Mouse (Mus musculus): ENCODE results near the gene Unc5c.

DNA sequence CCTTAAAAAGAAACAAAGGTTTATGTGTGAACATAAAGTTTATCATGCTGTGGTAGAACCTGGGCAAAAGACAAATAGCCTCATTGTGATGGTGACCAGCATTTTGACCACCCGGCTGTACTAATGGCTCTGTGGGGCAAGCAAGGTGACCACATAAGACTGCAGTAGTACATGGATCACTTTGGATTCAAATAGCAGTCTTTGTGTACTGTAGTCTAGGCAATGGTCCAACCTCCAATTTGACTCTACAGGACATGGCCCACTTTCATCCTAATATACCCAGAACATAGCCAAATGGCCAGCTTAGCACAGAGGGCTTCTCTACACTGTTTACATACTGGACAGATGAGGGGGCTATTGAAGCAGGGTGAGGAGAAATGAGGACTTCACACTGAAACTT is 156.5 kb downstream of the Unc5c start:
- TF ChIP-seq TAL1 (IDR thresholded peaks at IDR 0.05; ENCODE audit: low read length) (no peak), GATA1 (IDR thresholded peaks at IDR 0.05; ENCODE audit: low read length) (no peak)
